Mouse (Mus musculus): Measurements from ENCODE around the gene Itga5.

Itga5 gene

DNA sequence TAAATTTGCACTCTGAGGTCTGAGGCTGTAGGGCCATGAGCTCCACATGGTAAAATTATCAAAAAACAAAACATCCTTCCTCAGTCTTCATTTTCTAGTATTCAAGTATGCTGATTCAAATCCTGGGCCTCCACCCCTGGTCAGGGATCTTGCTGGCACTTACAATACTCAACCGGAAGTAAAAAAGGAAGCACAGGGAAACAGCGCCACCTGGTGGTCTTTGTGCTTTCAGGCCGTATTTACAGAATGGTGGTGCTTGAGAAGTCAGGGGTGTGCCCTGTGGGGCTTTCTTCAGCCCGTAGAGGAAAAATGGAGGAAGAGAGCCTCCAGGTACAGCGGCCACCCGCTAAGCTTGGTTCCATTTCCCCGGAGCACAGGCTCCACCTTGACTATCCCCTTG is 59.4 kb downstream of the Itga5 start:
- DNase-seq: peak; percentile 94

GRCm38 (mm10) chr15:103305792-103306645 is 60.5 kb downstream of the Itga5 start:
- DNase-seq: peak; percentile 45

GRCm38 (mm10) chr15:103305070-103305678 is 61.4 kb downstream of the Itga5 start:
- DNase-seq: peak; percentile 98

GRCm38 (mm10) chr15:103304616-103304969 is 62.0 kb downstream of the Itga5 start:
- DNase-seq: peak; percentile 66

DNA sequence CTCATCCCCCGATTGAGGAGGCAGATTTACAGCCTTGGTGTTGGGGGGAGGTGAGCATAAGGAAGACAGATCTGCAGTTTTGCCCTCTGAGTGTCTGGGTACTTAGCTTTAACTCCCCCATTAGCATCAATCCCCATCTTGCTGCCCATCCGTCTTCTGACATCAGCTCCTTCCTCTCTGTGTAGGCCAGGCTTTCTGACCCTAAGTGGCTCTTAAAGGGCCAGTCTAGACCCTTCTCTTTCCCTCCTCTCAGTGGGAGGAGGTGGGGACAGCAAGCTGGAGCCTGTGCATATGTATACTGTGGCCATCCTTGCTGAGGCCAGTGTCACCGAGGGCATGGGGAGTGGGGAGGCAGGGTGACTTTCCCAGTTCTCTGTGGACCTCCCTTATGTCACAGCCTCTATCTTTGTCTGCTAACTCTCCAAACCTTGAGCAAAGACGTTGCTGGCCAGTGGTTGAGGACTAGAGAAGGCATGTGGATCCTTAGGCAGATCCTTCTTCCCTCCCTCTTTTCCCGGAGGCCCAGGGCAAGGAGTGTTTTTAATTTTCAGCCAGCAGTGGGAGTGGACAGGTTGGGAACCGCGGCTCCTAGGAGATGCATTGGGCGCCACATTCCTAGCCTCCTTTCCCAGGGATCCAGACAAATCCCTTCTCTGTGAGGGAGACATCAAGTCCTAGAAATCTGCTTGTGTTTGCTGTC is 62.5 kb downstream of the Itga5 start:
- no peak for DNase-seq

- DNase-seq: no peak
Measured at GRCm38 (mm10) chr15:103302341-103303021, 64.1 kb downstream of the Itga5 start.

GRCm38 (mm10) chr15:103301547-103302340 is 64.8 kb downstream of the Itga5 start:
- no peak for DNase-seq

DNA sequence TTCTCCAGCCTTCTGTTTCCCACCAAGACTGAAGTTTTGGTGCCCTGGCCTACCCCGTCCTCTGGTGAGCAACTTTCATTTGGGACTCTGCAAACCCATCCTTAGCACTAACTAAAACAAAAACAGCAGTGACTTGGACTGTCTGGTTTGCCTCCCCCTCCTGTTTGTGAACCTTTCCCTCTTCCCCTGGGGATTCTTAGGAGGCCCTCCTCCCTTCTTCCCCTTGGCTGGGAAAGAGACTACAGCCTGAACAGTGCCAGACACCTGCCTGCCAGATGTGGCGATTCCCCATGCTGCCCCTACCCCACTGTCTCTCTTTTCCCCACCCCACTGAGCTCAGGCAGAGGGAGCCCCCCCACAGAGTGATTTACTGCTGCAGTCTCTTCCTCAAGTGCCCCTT is 65.5 kb downstream of the Itga5 start:
- no peak for DNase-seq

- DNase-seq: no peak
Measured at GRCm38 (mm10) chr15:103300560-103300959, 66.0 kb downstream of the Itga5 start.

DNA sequence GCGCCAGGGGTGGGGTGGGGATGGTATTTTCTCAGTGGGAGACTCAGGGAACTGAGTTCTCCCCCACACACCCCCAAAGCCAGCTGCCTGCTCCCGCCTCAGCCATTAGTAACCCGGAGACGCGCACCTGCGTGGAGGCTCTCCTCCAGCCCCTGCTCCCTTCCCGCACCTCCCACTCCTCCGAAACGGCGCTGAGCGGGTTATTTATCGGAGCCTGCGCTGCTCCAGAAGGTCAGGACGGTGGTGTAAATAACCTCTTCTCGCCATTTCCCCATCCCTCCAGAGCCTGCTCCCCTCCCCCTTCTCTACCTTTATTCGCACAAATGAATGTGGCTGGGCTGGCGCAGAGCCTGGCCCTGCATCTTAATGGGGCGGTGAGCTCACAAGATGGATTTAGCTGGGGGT is 66.5 kb downstream of the Itga5 start:
- peak; percentile 58 for DNase-seq

- DNase-seq: no peak
Measured at GRCm38 (mm10) chr15:103299644-103300043, 66.9 kb downstream of the Itga5 start.

- DNase-seq: no peak
Measured at GRCm38 (mm10) chr15:103298861-103299616, 67.5 kb downstream of the Itga5 start.

- DNase-seq: no peak
Measured at GRCm38 (mm10) chr15:103298026-103298425, 68.5 kb downstream of the Itga5 start.

DNA sequence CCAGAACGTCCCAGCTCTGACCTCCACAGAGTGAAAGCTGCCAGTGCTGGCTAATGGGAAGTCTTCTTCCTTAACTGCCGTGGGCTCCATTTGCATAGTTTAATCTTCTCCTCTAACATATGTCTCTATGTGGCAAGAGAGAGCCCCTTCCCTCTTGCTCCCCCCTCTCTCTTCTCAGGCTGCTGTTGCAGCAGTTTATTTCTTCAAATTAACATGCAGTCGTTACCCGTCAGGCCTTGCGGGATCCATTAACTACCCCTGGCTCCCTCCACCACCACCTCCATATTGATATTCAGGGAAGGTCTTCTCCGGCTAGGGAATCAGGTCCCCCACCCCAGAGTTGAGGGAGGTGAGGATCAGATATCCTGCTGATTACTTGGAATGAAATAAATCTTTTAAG is 69.2 kb downstream of the Itga5 start:
- DNase-seq: no peak

- DNase-seq: no peak
Measured at GRCm38 (mm10) chr15:103295851-103296250, 70.7 kb downstream of the Itga5 start.

DNA sequence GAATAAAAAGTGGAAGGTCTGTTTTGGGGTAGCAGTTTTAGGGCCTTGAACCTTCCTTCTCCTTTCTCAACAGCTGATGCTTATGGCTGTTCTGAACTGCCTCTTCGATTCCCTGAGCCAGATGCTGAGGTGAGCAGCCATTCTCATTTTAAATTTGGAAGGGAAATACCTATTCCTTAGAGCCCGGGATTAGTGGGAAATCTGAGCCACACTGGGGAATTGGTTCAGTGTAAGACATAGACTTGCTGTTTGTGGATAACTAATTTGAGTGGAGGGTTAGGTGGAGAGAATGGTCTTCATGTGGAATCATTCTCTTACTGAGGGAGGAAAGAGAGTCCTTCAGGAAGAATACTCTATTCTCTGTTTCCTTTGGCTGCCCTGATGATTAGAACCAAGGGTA is 71.9 kb downstream of the Itga5 start:
- DNase-seq: no peak

All from cerebellum, adult 9-10 months (tissue).